14 mouse cellular contexts compared by ENCODE assay signal in the genomic region with DNA sequence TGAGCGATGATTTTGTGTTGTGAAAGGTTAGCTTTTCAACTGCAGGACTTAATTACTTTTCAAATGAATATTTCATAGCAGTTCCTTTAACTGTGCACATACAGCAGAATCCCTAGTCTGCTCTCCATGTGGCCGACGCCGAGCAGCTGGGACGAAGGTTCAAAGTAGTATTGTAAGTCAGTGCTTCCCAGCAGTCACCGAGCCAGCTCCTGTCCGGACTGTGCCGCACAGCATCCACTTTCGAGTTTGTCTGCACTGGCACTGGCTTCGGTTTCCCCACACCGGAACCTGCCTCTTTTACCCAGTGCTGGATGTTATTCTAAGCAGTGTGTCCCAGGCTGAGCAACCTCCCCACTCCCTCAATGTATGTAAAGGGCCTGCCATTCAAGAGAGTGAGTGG.
DNase-seq lines count a peak whose midpoint lies in the region; ATAC-seq and TF ChIP-seq lines count a peak whose summit lies in the region.
"Had no signal": no experiment of that assay in that cellular context is flagged by ENCODE, and none has a peak within 500 bp of the region (broad histone marks: within the 10 kb centered on the region; RNA-seq: fewer than 3 reads in every experiment).

No protein-coding gene starts in this region.

- H3K27ac ChIP-seq in forebrain, embryonic 13.5 days = no peak overlapping the region
- H3K27ac ChIP-seq in forebrain, postnatal 0 days (ENCODE audit: low read depth, low read length) = no peak overlapping the region
- H3K27ac ChIP-seq in kidney, embryonic 15.5 days = no peak overlapping the region
- peak overlapping the region; percentile 25; the same call in 1 of the 2 replicates for H3K27ac ChIP-seq in forebrain, embryonic 15.5 days (replicated peaks)

- DNase-seq in forebrain, postnatal 0 days = no peak
- DNase-seq in kidney, postnatal 10 days = peak; percentile 40
- DNase-seq in kidney, postnatal 36 days = peak; percentile 46 to 61
- no peak for DNase-seq in retina, embryonic 14.5 days (ENCODE audit: low spot score)
- no peak for DNase-seq in adrenal gland, adult 18-20 months (ENCODE audit: low spot score in 2 of 2)
- DNase-seq: cerebellum, adult 9-11 months; heart, postnatal 14 days; liver, embryonic 13.5 days; spleen, adult 18-20 months had no signal

- H3K4me2 ChIP-seq in forebrain, embryonic 13.5 days = no peak overlapping the region
- H3K4me2 ChIP-seq in forebrain, postnatal 0 days (ENCODE audit: low read depth) = no peak overlapping the region
- H3K4me2 ChIP-seq in kidney, embryonic 15.5 days = no peak overlapping the region
- no peak overlapping the region for H3K4me2 ChIP-seq in forebrain, embryonic 15.5 days (replicated peaks)
- H3K4me2 ChIP-seq: liver, embryonic 13.5 days had no signal

- H3K9me3 ChIP-seq in forebrain, embryonic 13.5 days (replicated peaks) = no peaks in the 10 kb centered on the region
- H3K9me3 ChIP-seq in forebrain, postnatal 0 days (ENCODE audit: low read length) = no peaks in the 10 kb centered on the region
- H3K9me3 ChIP-seq in kidney, embryonic 15.5 days (replicated peaks) = no peaks in the 10 kb centered on the region
- H3K9me3 ChIP-seq in forebrain, embryonic 15.5 days = no peaks in the 10 kb centered on the region
- H3K9me3 ChIP-seq: G1E; liver, embryonic 13.5 days had no signal

- H3K9ac ChIP-seq in forebrain, embryonic 13.5 days = no peak overlapping the region
- no peak overlapping the region for H3K9ac ChIP-seq in forebrain, postnatal 0 days
- no peak overlapping the region for H3K9ac ChIP-seq in kidney, embryonic 15.5 days
- H3K9ac ChIP-seq in forebrain, embryonic 15.5 days (replicated peaks) = no peak overlapping the region
- H3K9ac ChIP-seq: liver, embryonic 13.5 days had no signal

- ATAC-seq in forebrain, embryonic 13.5 days = 0 out of 2 replicates have a peak, but pooled peaks have one; percentile 19
- ATAC-seq in forebrain, postnatal 0 days = no peak
- no peak for ATAC-seq in kidney, embryonic 15.5 days (replicated peaks; ENCODE audit: low FRiP score)
- ATAC-seq in forebrain, embryonic 15.5 days (replicated peaks) = no peak
- ATAC-seq: intestine, postnatal 0 days had no signal

- no peak overlapping the region for H3K4me3 ChIP-seq in forebrain, embryonic 13.5 days
- no peak overlapping the region for H3K4me3 ChIP-seq in forebrain, postnatal 0 days (ENCODE audit: low read depth, low read length)
- H3K4me3 ChIP-seq in kidney, embryonic 15.5 days (replicated peaks) = no peak overlapping the region
- H3K4me3 ChIP-seq in forebrain, embryonic 15.5 days = no peak overlapping the region
- H3K4me3 ChIP-seq: liver, embryonic 13.5 days had no signal

- H3K27me3 ChIP-seq in forebrain, embryonic 13.5 days = no peaks in the 10 kb centered on the region
- H3K27me3 ChIP-seq in forebrain, postnatal 0 days (ENCODE audit: insufficient read depth, low read length) = no peaks in the 10 kb centered on the region
- no peaks in the 10 kb centered on the region for H3K27me3 ChIP-seq in kidney, embryonic 15.5 days
- H3K27me3 ChIP-seq in forebrain, embryonic 15.5 days = no peaks in the 10 kb centered on the region
- H3K27me3 ChIP-seq: liver, embryonic 13.5 days had no signal

- TF ChIP-seq CTCF in forebrain, postnatal 0 days (IDR thresholded peaks at IDR 0.05; ENCODE audit: low read depth) = no peak

- no peaks in the 10 kb centered on the region for H3K36me3 ChIP-seq in forebrain, embryonic 13.5 days (ENCODE audit: poor library complexity, severe bottlenecking)
- H3K36me3 ChIP-seq in forebrain, postnatal 0 days (ENCODE audit: insufficient read depth) = no peaks in the 10 kb centered on the region
- H3K36me3 ChIP-seq in kidney, embryonic 15.5 days = peaks cover 3% of the 10 kb centered on the region; the same call in 1 of the 2 replicates
- H3K36me3 ChIP-seq in forebrain, embryonic 15.5 days = no peaks in the 10 kb centered on the region
- H3K36me3 ChIP-seq: liver, embryonic 13.5 days had no signal

- H3K4me1 ChIP-seq in forebrain, embryonic 13.5 days = peaks cover 50% of the 10 kb centered on the region
- peaks cover 6% of the 10 kb centered on the region; the same call in 1 of the 2 replicates for H3K4me1 ChIP-seq in forebrain, postnatal 0 days (ENCODE audit: insufficient read depth)
- H3K4me1 ChIP-seq in kidney, embryonic 15.5 days = peaks cover 29% of the 10 kb centered on the region
- H3K4me1 ChIP-seq in forebrain, embryonic 15.5 days = peaks cover 31% of the 10 kb centered on the region

- 64% methylated on average over 11 of the region's 11 CpGs for WGBS in forebrain, embryonic 13.5 days
- WGBS in forebrain, postnatal 0 days = 38% methylated on average over 11 of the region's 11 CpGs
- WGBS in kidney, embryonic 15.5 days = 75% methylated on average over 11 of the region's 11 CpGs
- WGBS in forebrain, embryonic 15.5 days = 60% methylated on average over 11 of the region's 11 CpGs

Comparison
In these comparisons a context has a peak if more than half of its experiments do, and no peak if none do; other contexts are left out.
1. DNase-seq: peak in kidney, postnatal 10 days (single experiment) and kidney, postnatal 36 days (2 of 2); none in forebrain, postnatal 0 days (single experiment), retina, embryonic 14.5 days (single experiment) and adrenal gland, adult 18-20 months (0 of 2).